Mouse (Mus musculus) layer of hippocampus, adult 18-20 months (tissue): Measurements from ENCODE around the gene Sertad1. TPM values are rescaled to one million over a fixed set of nuclear protein-coding genes. Genes with fewer than 3 reads are reported as not detected.

ENCODE experiments used
- DNase-seq, 2 experiments: peaks; one replicate each; pipeline ENCODE4 v3.0.0; 2022; ENCODE audit warnings: low spot score in 2 of 2
- long read RNA-seq: library from polyadenylated mRNA; stranded (forward); transcript quantifications from one replicate; pipeline ENCODE4 v2.0.0, GENCODE M21; 2021
- total RNA-seq, 2 experiments: library from RNA; stranded (reverse); gene quantifications; 2 replicates each; pipeline ENCODE4 v1.2.3; 2021

Sertad1 gene
- 10 to 100 TPM in 1 of 2 experiments, 1 to 10 TPM in 1; 8.7 to 11.5 TPM for total RNA-seq
- long read RNA-seq, transcript Sertad1-201 (2 exons, 1,233 nt): major isoform, 6 of 6 reads
- long read RNA-seq, partial matches to known transcripts: 0 of 6 reads
- long read RNA-seq, other reads (novel, unspliced or antisense): 0 of 6 reads

DNA sequence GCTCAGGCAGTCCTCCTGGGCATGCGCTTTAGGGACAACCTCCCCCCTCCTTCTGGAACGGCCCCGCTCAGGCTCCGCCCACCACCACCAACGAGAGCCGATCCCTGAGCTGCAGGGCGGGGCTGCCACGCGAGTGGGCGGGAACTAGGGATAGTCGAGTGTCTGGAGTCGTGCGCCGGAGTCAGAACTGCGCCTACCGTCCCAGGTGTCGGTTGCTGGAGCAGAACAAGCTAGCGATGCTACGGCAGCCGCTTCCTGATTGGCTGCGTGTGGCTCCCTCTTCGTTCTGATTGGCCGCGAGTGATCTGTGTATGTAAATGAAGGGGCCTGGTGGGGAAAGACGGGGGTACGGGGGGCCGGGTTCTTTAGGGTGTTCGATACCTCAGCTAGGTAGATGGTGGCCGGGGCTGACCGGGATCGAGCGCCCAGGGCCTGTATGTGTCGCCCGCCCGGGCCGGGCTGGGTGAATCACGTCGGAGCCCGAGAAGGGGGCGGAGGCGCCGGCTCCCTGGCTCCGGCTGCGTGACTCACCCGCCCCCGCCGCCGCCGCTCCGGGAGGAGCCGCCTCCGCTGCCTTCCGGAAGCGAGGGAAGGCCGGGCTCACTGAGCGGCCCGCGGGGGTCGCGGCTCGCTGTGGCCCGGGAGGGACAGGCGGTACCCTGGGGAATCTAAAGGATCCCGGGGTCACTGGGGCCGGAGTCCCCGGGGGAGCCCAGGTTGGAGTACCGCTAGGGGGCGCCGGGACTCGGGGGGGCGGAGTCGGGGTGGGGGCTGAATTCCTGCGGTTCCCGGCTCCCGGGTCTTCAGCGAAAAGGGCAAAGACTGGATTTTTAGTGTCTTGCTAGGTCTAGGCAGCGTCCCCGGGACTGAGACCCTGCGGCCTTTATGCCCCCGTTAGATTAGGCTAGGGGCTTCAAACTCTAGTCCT is at the start of gene Sertad1:
Gene Sertad1 (plus strand): TSS at position 141 of the 928 bp plus-strand sequence.
- DNase-seq: peak; percentile 100

DNA sequence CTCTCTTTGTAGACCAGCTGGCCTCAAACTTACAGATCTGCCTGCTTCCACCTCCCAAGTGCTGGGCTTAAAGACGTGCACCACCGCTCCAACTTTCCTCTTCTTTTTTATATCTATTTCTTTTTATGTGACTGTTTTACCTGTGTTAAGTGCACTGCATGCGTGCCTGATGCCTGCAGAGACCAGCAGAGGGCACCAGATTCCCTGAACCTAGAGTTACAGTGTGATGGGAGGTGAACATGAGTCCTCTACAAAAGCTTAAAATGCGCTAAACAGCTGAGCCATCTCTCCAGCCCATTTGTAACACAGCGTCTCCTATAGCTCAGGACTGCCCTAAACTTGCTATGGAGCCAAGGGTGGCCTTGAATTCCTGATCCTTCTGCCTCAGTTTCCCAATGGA is 49.2 kb upstream of the Sertad1 start:
- no peak for DNase-seq

DNA sequence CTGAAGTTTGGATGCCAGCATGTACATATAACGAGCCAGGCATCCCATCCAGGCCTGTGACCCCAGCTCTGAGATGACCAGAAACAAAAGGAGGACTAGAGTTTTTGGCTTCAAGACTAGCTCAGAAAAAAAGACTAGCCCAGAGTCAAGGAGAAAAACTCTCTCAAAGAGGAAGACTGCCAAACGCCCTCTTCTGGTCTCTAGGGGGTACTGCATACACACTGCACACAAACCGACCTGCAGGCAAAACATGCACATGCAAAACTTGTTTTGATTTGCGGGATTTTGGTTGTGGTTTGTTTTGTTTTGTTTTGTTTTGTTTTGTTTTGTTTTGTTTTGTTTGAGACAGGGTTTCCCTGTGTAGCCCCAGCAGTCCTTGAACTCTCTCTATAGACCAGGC is 46.7 kb upstream of the Sertad1 start:
- no peak for DNase-seq

DNA sequence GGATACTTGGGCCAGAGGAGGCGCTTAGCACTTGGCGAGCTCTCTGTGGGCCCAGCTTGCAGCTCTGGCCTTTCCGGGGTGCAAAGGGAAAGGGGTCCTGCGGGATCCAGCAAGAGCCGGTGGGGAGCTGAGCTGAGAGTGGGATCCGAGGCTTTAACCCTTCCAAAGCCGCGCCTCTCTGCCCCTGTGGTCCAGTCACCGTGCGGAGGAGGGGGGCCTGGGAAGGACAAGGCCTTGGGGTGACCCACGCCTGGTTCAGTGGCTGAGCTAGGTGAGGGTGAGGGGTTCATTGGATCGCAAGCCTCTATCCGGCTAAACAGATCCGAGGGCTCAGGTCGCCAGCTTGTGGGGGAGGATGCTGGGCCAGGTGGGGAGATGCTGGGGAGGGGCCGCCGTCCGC is 40.7 kb upstream of the Sertad1 start:
- peak in 1 of 2 experiments; percentile 16 for DNase-seq

DNA sequence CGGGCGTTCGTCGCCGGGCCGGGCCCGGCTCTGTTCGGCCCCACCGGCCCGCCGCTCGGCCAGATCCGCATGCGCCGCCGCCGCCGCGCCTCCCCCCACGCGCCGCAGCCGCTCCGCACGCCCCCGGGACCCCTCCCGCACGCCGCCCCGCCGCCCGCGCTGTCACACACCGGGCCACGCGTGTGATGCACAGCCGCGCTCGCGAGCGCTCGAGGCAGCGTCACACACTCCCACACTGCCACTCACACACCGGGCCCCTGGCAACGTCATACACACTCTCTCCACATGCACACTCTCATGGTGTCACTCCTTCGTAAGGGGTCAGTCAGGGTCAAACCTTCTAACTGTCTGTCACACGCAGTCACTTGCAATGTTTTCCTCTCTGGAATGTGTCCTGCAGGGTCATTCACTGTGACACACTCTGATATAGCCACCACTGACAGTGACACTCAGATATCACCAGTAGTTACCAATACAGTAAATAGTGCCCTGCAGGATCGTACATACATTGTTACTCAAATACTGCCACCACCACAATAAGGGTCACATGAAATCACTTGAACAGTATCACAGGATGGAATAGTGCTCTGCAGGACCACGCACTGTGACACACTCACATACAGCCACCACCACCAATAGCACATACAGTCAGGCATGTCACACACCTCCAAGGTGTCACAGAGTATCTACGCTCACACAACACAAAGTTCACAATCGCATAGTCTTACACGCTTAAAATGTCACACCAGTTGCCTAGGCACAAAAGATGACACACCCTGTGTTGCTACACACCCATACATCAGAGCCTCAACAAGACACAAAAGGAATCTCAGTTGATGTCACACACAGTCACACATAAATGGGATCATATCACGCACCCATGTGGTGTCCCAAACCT is 39.9 kb upstream of the Sertad1 start:
- peak; percentile 67 to 75 for DNase-seq

DNA sequence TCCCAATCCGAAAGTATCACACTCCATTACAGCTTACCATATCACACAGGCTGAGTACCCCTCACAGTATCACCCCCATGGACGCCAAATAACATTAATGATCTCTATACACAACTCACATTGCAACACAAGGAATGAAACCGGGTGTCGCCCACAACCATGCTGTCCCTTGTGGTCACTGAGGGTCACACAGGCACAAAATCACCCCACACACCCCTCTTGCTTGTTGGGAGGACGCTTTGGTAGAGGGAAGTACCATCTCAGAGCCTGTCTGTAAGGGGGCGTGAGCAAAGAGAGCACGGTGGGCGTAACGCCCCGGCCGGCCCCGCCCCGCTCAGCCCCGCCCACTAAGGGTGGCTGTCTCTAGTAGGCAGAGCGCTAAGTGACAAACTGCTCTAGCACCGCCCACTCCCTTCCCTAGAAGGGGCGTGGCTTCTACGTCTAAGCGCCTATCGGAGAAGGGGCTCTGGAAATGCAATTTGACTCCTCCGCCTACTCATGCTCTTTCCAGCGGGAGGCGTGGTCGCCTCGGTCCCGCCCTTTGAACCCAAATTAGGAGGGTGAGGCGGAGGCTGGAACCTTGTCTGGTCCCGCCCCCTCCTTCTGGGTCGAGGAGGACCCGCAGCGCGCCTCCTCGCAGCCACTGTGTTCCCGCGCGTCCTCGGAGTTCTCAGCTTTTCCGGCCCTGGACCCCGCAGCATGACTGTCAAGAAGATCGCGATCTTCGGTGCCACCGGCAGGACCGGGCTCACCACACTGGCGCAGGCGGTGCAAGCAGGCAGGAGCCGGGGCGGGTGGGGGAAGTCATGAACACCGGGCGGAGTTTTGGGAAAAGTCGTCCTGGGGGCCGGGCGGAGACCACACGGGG is 39.1 kb upstream of the Sertad1 start, which contains the start of the genes Sptbn4 and Blvrb:
Gene Sptbn4 (minus strand): TSS at position 268 of the 868 bp plus-strand sequence.
Gene Blvrb (plus strand): TSS at position 560 of the 868 bp plus-strand sequence.
- peak; percentile 98 to 99 for DNase-seq

DNA sequence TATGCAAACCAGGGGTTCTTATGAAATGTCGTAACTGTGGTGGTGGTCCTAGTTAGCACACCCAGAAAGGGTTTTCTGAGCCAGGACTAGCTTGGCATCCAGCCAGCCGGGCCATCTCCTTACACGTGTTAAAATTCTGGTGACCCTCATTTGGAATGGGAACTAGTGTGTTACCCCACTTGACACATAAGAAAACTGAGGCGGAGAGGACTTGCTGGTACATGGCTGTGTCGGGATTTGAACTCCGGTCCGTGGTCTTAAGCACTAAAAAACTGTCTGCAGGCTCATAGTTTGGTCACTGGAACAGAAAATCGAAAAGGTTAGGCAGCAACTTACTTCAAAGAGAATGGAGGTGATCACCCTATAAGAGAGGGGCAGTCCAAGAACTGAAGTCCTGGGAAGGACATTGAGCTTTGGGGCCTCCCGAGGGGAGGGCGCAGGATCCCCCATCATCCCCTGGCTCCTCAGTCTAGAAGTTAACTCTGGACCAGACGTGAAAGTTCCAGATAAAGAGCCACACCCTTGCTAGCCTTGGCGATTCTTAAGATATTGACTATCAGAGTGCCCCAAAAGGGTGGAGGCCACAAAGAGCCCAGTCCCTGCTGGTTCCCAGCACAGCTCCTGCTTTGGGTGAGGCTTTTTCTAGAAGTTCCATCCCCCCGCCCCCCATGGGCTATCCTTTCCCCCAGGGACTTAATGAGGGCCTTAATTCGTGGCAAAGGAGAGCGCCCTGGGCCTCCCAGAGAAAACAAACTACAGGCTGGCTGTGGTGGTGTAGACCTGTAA is 38.1 kb upstream of the Sertad1 start:
- DNase-seq: peak in 1 of 2 experiments; percentile 30

DNA sequence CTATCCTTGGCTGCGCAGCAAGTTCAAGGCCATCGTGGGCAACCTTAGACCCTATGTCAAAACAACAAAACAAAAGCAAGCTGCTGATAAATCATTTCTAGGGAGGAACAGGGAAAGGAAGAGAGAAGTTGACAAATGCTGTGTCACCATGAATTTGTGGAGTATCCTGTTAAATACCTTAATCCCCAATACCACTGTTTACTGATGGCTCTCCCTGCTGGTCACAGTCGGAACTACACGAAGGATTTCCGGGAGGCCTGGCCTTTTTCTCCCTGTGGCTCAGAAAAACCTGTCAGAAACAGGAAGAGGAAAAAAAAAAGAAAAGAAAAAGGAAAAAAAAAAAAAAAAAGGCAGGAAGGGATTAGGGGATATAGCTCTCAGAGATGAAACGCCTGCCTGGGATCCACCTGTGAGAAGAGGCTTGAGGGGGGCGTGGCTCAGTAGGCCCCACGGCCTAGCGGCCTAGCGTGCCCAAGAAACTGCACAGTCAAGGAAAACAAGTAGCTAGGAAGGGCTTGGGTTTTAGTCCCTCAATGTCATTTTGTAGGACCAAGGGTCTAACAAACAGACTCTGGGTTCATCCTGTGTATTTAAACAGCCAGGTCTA is 37.4 kb upstream of the Sertad1 start:
- peak; percentile 57 to 81 for DNase-seq

DNA sequence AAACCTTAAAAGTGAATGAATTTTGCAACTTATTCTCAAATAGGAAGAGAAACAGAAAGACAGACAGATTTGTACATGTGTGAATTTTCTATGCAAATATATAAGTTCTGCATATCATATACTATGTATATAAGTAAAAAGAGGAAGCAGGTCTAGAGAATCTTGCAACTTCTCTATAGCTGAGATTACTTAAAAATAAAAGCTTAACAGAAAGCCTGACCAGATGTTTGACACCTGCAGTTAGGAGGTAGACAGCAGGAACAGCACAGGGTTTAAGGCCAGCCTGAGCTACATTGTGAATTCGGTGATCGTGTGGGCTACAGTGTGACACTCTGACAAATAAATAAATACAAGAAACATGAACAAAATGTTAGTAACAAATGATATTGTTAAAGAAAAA is 35.4 kb upstream of the Sertad1 start:
- DNase-seq: no peak

DNA sequence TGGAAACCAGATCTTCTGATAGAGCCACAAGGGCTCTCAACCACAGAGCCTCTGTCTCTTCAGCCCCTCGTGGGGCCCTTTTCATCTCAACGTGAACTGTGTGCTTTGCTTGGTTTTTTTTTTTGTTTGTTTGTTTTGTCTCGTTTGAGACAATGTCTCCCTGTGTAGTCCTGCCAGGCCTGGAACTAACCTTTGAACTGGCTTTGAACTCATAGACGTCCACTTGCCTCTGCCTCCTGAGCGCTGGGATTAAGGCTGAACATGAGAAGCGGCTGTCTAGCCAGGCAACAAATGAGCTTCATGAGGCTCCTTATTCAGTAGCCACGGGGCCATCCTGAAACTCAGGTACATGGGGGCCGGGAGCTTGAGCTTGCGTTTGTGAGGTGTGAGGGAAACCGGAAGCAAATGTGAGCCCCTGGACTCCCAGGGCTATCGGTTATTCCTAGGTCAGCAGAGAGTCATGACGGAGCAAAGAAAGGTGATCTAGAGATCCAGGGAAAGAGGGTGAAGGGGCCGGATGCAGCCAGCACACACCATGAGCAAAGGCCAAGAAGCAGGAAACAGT is 34.4 kb upstream of the Sertad1 start:
- DNase-seq: no peak

DNA sequence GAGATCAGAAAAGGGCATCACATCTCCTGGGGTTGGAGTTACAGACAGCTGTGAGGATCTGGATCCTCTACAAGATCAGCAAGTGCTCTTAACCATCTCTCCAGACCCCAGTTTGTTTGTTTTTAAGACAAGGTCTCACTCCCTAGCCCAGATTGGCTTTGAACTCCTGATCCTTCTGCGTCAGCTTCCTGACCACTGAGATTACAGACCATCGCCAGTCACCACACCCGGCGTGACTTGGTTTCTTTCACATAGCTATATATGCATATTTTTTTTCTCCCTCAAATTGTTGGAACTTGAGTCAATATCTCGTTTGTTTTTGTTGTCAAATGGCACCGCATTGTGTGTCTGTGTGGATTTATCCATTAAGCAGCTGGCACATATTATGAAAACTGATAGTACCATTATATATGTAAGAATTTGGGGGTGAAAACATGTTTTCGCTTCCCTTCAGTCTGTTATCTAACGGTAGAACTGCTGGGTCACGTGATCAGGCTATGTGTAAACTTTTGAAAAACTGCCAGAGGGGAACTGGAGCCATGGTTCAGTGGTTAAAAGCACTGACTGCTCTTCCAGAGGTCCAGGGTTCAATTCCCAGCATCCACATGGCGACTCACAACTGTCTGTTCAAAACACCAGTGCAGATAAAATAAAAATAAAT is 32.1 kb upstream of the Sertad1 start:
- no peak for DNase-seq

DNA sequence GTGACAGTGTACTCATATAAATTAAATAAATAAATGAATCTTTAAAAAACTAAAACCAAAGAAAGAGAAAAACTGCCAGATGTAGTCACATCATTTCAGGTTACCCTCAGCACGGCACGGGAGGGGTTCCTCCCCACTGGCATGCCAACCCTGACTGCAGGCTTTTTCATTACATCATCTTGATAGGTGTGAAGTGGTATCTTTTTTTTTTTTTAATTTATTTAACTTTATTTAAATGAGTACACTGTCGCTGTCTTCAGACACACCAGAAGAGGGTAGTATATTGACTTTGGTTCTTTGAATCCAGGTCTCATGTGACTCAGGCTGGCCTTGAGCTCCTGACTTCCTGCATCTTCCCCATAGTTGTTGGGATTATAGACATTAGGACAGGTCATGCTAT is 31.4 kb upstream of the Sertad1 start:
- no peak for DNase-seq

DNA sequence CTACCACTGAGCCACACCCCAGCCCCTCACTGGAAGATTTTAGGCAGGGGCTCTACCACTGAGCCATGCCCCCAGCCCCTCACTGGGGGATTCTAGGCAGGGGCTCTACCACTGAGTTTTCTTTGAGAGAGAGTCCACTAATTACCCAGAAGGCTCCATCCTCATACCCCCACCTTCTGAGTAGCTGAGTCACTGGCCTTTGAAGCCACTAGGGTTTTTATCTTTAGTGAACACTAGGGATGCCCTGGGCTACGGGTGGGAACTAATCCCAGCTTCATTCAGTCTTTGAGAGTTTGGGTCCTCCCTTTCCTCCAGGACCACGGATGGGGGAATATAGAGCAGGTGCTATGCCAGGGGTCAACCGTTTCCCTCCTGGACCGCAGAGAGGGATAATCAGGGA is 28.1 kb upstream of the Sertad1 start:
- no peak for DNase-seq

DNA sequence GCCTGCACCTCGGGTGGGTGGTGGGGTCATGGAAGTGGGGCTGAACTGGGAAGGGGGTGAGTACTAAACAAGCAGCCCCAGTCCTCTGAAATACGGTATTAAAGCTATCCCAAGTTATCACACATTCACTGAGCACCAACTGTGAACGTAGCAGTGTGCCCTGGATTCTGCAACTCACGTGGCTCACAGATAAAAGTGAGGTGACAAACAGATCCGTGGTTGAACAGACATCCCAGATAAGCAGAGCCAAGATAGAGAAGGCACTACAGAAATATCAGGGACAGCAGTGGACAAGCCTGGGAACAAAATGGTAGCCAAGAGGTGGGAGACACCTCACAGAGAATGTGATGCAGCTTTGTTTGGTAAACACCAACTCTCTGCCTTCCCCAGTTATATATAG is 27.1 kb upstream of the Sertad1 start:
- no peak for DNase-seq

DNA sequence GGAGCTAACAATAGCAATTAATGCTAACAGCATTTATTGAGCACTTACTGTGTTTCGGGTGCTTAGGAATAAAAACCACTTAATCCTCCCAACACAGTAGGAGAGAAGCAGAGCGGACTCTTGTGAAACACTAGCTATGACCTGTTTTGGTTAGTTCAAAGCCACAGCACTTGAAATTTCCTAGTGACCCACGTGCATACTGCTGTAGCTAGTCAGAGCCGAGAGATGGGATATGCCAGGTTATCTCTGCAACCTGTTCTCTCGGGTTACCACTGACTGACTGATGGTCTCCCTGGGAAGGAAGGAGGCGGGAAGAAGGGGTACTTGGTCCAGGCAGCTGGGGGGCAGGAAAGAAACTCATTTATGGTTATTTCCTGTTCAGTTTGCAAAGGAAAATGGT is 26.2 kb upstream of the Sertad1 start:
- no peak for DNase-seq

DNA sequence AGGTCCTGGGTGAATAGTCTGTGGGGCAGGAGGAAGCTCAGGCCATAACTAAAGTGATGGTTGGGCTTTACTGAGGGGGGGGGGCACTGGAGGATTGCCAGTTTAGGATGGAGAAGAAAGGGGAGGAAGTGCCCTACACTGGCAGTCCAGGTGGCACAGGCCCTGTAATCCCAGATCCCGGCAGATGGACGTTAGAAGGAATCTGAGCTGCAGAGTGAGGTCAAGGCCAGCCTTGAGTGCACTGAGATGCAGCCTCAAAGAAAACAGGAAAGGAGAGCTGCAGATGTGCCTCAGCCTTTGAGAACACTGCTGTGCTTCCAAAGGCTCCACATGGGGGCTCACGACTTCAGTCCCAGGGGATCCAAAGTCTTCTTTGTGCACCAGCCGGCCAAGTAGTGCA is 19.1 kb upstream of the Sertad1 start:
- no peak for DNase-seq

DNA sequence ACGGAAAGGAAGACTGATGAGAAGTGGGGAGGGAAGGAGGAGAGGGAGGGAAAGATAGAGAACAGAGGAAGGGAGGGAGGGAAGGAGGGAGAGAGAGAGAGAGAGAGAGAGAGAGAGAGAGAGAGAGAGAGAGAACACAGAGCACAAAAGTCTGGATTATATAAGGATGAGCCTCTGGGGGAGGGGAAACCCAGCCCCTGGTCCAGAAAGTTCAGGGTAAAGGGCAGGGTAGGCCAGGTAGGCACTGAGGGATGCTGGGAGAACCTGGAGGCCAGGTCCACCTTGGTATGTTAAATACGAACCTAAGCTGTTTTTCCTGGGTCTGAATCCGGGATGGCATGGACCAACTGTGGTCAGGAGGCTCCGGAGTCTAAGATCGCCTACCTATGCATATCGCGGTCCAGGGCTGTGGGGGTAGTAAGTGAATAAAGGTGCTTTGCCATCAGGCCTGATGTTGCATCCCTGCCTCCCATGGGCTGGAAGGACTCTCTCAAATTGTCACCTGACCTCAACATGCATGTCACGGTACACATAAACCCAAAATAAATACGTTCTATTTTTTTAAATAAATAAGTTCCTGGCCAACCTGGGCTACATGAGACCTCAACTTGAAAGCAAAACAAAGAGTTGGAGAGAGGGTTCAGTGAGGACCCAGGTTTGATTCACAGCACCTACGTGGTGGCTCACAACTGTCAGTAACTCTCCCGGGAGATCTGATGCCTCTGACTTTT is 15.2 kb upstream of the Sertad1 start:
- DNase-seq: no peak

DNA sequence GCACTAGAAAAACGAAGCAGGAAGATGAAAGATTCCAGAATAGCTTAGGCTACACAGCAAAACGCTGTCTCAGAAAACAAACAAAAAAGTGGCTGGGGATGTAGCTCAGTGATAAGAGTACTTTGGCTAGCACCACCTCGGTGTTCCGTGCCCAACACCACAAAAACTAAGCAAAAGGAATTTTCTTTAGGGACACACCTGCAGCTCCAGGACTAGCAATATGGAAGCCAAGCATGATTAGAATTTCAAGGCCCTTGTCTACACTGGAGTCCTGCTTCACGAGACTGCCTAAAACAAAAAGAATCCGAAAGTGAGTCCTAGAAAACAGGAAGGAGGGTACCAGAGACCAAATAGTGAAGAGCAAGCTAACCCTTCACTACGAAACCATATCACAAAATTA is 14.1 kb upstream of the Sertad1 start:
- DNase-seq: no peak
